Mouse (Mus musculus) midbrain, embryonic 15.5 days (tissue): ENCODE data around the gene Gls. TPM values are rescaled to one million over a fixed set of nuclear protein-coding genes. Genes with fewer than 3 reads are reported as not detected.

ENCODE experiments used
- ATAC-seq: fragments of 200-750 bp; cut with Nextera tagmentation; replicated peaks from 2 replicates; pipeline ENCODE4 v1.8.0; 2017; ENCODE audit warnings: moderate TSS enrichment
- H3K27ac ChIP-seq: fragments of 300-500 bp; sonication (generic); 2 replicates; pipeline ENCODE4 v1.5.1; 2015; ENCODE audit warnings: mild to moderate bottlenecking, inconsistent platforms
- H3K27me3 ChIP-seq: fragments of 300-500 bp; sonication (generic); replicated peaks from 2 replicates; pipeline ENCODE4 v1.6.1; 2015; ENCODE audit warnings: inconsistent platforms
- H3K36me3 ChIP-seq: fragments of 300-500 bp; sonication (generic); replicated peaks from 2 replicates; pipeline ENCODE4 v1.6.1; 2015; ENCODE audit warnings: inconsistent platforms
- H3K4me1 ChIP-seq: fragments of 300-500 bp; sonication (generic); 2 replicates; pipeline ENCODE4 v1.6.1; 2015; ENCODE audit warnings: inconsistent platforms
- H3K4me2 ChIP-seq: fragments of 300-500 bp; sonication (generic); 2 replicates; pipeline ENCODE4 v1.6.1; 2015; ENCODE audit warnings: inconsistent platforms, mild to moderate bottlenecking, moderate library complexity
- H3K4me3 ChIP-seq: fragments of 300-500 bp; sonication (generic); 2 replicates; pipeline ENCODE4 v1.5.1; 2015; ENCODE audit warnings: mild to moderate bottlenecking, inconsistent platforms
- H3K9ac ChIP-seq: fragments of 300-500 bp; sonication (generic); 2 replicates; pipeline ENCODE4 v1.6.1; 2015; ENCODE audit warnings: mild to moderate bottlenecking, inconsistent platforms
- H3K9me3 ChIP-seq: fragments of 300-500 bp; sonication (generic); 2 replicates; pipeline ENCODE4 v1.6.1; 2016; ENCODE audit warnings: inconsistent platforms
- WGBS: fragments of 180-500 bp; shearing (Covaris S2); methylation state at CpG from one replicate; pipeline ENCODE4 v1.1.7; 2015; ENCODE audit warnings: mixed read lengths; 5-methylcytosine and 5-hydroxymethylcytosine counted together
- polyA plus RNA-seq: library from polyadenylated mRNA; unstranded; fragments of >200 nt; fragmentation: Nextera tagmentation; extraction: Ambion mirVana; gene quantifications from 2 replicates; pipeline ENCODE4 v1.2.1, GENCODE M21; 2015

The Gls gene
- polyA plus RNA-seq, 1 experiment from 2014 or later: 38.9 TPM

- H3K9ac ChIP-seq: no peak overlapping the region
- 11% methylated on average over 3 of the region's 3 CpGs for WGBS
- H3K27ac ChIP-seq: no peak overlapping the region
- H3K4me2 ChIP-seq: no peak overlapping the region
- H3K4me3 ChIP-seq: no peak overlapping the region
- ATAC-seq: no peak
- no peaks in the 10 kb centered on the region for H3K9me3 ChIP-seq
- H3K36me3 ChIP-seq: no peaks in the 10 kb centered on the region
- H3K27me3 ChIP-seq: no peaks in the 10 kb centered on the region
- no peaks in the 10 kb centered on the region for H3K4me1 ChIP-seq
Observed at GRCm38 (mm10) chr1:52170057-52170456, 63.0 kb downstream of the Gls start.

GRCm38 (mm10) chr1:52166652-52167220, 66.3 kb downstream of the Gls start:
- no peak overlapping the region for H3K27ac ChIP-seq
- 74% methylated on average over 14 of the region's 14 CpGs for WGBS
- ATAC-seq: no peak

GRCm38 (mm10) chr1:52163707-52164457, 69.2 kb downstream of the Gls start:
- Histone ChIP-seq H3K27me3 (no peaks in the 10 kb centered on the region), H3K4me2 (no peak overlapping the region), H3K4me3 (no peak overlapping the region), H3K36me3 (no peaks in the 10 kb centered on the region), H3K9ac (no peak overlapping the region), H3K4me1 (no peaks in the 10 kb centered on the region), H3K27ac (no peak overlapping the region), H3K9me3 (no peaks in the 10 kb centered on the region)
- no peak for ATAC-seq
- 96% methylated on average over 5 of the region's 5 CpGs for WGBS

More at GRCm38 (mm10) chr1:52166652-52167220, 66.3 kb downstream of the Gls start:
- Histone ChIP-seq H3K27me3 (no peaks in the 10 kb centered on the region), H3K4me3 (no peak overlapping the region), H3K4me1 (no peaks in the 10 kb centered on the region), H3K9me3 (no peaks in the 10 kb centered on the region), H3K36me3 (no peaks in the 10 kb centered on the region), H3K4me2 (no peak overlapping the region), H3K9ac (no peak overlapping the region)

DNA sequence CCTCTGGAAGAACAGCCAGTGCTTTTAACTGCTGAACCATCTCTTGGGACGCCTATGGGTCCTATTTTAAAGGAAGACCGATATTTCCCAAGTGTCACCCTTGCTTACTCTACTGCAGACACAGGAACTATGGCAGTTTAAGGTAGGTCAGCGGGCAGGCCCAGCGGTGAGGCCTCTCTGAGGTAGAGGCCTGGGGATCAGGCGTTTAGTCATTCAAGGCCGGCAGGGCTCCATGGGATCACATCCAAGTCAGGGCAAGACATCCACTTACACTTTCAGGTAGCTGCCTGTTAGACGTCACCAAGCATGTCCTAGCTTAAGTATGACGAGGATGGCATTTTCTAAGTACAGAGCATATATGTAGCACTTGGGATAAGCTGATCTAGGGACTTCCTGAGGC, 71.9 kb downstream of the Gls start:
- WGBS: 92% methylated on average over 8 of the region's 8 CpGs
- H3K27me3 ChIP-seq: no peaks in the 10 kb centered on the region
- no peaks in the 10 kb centered on the region for H3K36me3 ChIP-seq
- ATAC-seq: no peak
- H3K27ac ChIP-seq: no peak overlapping the region
- no peak overlapping the region for H3K4me3 ChIP-seq
- H3K4me2 ChIP-seq: no peak overlapping the region
- no peaks in the 10 kb centered on the region for H3K4me1 ChIP-seq
- H3K9me3 ChIP-seq: no peaks in the 10 kb centered on the region
- no peak overlapping the region for H3K9ac ChIP-seq

DNA sequence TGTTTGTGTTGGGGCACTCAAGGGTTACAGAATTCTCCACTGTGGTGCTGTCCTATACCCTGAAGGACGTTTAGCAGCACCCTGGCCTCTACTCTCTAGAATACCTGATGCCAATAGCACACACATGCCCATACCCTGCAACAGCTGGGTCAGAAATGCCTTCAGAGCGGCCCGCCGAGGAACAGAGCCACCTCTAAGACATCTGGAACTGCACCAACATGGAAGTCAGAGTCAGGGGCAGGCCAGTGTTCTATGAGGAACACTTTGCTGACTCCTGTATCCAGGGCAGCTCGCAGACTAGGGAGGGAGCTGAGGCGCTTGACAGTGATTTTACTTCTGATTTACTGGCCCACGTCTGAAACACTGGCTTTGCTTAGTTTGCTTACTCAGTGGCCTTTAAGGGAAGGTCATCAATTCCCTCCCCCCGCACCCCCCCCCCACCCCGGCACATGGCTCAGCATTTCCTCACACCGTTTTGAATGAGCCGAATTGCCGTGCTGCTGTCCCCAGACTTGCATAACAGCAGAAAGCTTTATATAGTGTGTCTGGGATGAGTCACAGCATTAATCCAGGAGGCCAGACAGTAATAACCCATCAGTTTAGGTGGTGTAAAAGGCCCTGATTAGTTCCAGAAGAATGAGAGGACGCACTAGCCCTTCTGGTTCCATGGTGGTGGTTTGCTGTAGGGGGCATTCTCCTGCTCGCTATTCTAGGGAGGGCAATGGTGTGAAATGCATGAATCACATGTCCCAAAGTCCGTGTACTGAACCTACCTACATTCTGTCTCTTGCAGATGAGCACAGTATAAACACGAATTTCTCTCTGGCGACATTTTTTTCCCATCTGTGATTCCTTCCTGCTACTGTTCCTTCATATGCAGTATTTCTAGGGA, 74.3 kb downstream of the Gls start:
- no peak overlapping the region for H3K27ac ChIP-seq
- ATAC-seq: no peak
- H3K36me3 ChIP-seq: no peaks in the 10 kb centered on the region
- no peaks in the 10 kb centered on the region for H3K27me3 ChIP-seq
- H3K4me3 ChIP-seq: no peak overlapping the region
- H3K4me2 ChIP-seq: no peak overlapping the region
- H3K4me1 ChIP-seq: no peaks in the 10 kb centered on the region
- WGBS: 86% methylated on average over 17 of the region's 17 CpGs
- no peak overlapping the region for H3K9ac ChIP-seq
- H3K9me3 ChIP-seq: no peaks in the 10 kb centered on the region

DNA sequence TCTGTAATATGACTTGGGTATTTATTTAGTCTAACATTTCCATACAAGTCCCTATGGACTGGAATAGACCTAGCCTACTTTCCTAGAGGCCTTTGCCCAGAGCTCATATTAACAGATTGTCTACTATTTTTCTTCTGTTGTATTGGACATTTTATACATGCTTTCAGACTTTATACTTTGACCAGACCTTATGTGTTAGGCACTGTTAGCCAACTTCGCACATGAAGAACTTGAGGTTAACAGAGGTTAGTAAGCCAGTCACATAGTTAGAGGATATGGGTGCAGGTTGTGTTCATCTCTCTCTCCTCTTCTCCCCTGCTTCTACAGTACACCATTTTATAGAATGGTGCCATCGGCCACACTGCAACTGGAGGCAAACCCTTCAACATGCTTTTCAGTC, 75.0 kb downstream of the Gls start:
- H3K36me3 ChIP-seq: no peaks in the 10 kb centered on the region
- 92% methylated on average over 2 of the region's 2 CpGs for WGBS
- no peak overlapping the region for H3K4me3 ChIP-seq
- 0 out of 2 replicates have a peak, but pooled peaks cover 1% of the 10 kb centered on the region for H3K4me1 ChIP-seq
- H3K9me3 ChIP-seq: no peaks in the 10 kb centered on the region
- H3K27ac ChIP-seq: no peak overlapping the region
- H3K4me2 ChIP-seq: no peak overlapping the region
- ATAC-seq: no peak
- no peak overlapping the region for H3K9ac ChIP-seq
- H3K27me3 ChIP-seq: no peaks in the 10 kb centered on the region

GRCm38 (mm10) chr1:52156351-52156750, 76.7 kb downstream of the Gls start:
- no peak overlapping the region for H3K4me3 ChIP-seq
- WGBS: 78% methylated on average over 10 of the region's 10 CpGs
- H3K9ac ChIP-seq: no peak overlapping the region
- no peaks in the 10 kb centered on the region for H3K36me3 ChIP-seq
- no peaks in the 10 kb centered on the region for H3K27me3 ChIP-seq
- no peak overlapping the region for H3K27ac ChIP-seq
- H3K4me1 ChIP-seq: 0 out of 2 replicates have a peak, but pooled peaks cover 5% of the 10 kb centered on the region
- no peak for ATAC-seq
- H3K9me3 ChIP-seq: no peaks in the 10 kb centered on the region
- H3K4me2 ChIP-seq: no peak overlapping the region

DNA sequence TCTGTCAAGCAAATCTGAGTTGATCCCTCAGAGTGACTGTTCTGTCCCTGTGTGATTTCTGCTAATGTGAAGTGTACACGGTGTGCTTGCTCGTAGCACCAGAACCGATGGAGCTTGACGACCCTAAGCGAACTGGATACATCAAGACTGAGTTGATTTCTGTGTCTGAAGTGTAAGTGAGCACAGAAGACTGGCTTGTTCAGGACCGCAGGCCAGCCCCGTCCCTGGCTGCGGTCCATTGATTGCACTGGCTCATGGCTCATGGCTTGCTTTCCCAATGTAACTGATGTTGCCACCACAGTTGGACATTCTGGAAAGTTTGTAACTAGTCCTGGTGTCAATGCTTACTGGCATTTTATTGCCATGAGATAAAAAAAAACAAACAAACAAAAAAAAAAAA, 78.1 kb downstream of the Gls start:
- Histone ChIP-seq H3K36me3 (no peaks in the 10 kb centered on the region), H3K4me1 (peaks cover 5% of the 10 kb centered on the region; the same call in 1 of the 2 replicates), H3K9ac (no peak overlapping the region), H3K4me2 (no peak overlapping the region), H3K4me3 (no peak overlapping the region), H3K27ac (no peak overlapping the region), H3K27me3 (no peaks in the 10 kb centered on the region), H3K9me3 (no peaks in the 10 kb centered on the region)
- no peak for ATAC-seq
- WGBS: 82% methylated on average over 8 of the region's 8 CpGs

DNA sequence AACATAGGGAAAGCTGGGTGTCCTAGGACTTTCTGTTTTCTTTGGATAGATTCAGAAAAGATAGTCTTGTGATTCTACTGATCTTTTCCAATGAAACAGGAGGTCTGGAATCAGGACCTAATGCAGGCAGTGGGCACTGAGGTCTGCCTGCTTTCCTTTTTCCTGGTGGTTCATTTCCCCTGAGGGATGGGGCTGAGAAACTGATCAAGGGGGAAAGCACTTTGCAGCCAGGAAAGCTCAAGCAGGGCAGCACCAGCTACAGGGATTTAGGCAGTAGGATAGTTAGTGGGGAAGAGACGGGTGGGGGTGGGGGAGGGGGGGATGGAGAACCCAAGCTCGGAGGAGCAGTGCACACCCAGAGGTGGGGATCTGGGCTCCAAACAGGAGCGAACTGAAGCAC, 80.1 kb downstream of the Gls start:
- 21% methylated on average over 3 of the region's 3 CpGs for WGBS
- H3K4me2 ChIP-seq: no peak overlapping the region
- H3K4me1 ChIP-seq: peaks cover 5% of the 10 kb centered on the region; the same call in 1 of the 2 replicates
- no peak overlapping the region for H3K27ac ChIP-seq
- H3K36me3 ChIP-seq: no peaks in the 10 kb centered on the region
- ATAC-seq: no peak
- no peak overlapping the region for H3K9ac ChIP-seq
- no peaks in the 10 kb centered on the region for H3K9me3 ChIP-seq
- no peaks in the 10 kb centered on the region for H3K27me3 ChIP-seq
- H3K4me3 ChIP-seq: no peak overlapping the region

GRCm38 (mm10) chr1:52152369-52152768, 80.7 kb downstream of the Gls start:
- no peak overlapping the region for H3K4me3 ChIP-seq
- WGBS: 53% methylated on average over 13 of the region's 13 CpGs
- no peak overlapping the region for H3K9ac ChIP-seq
- no peak overlapping the region for H3K4me2 ChIP-seq
- no peak overlapping the region for H3K27ac ChIP-seq
- peaks cover 5% of the 10 kb centered on the region; the same call in 1 of the 2 replicates for H3K4me1 ChIP-seq
- ATAC-seq: peak; percentile 25; the same call in 1 of the 2 replicates
- H3K9me3 ChIP-seq: no peaks in the 10 kb centered on the region
- no peaks in the 10 kb centered on the region for H3K27me3 ChIP-seq
- no peaks in the 10 kb centered on the region for H3K36me3 ChIP-seq

GRCm38 (mm10) chr1:52151166-52151565, 81.9 kb downstream of the Gls start:
- 87% methylated on average over 5 of the region's 5 CpGs for WGBS
- ATAC-seq: no peak
- H3K36me3 ChIP-seq: no peaks in the 10 kb centered on the region
- no peak overlapping the region for H3K4me2 ChIP-seq
- no peak overlapping the region for H3K27ac ChIP-seq
- no peak overlapping the region for H3K4me3 ChIP-seq
- no peaks in the 10 kb centered on the region for H3K9me3 ChIP-seq
- H3K4me1 ChIP-seq: peaks cover 5% of the 10 kb centered on the region; the same call in 1 of the 2 replicates
- H3K27me3 ChIP-seq: no peaks in the 10 kb centered on the region
- H3K9ac ChIP-seq: no peak overlapping the region

DNA sequence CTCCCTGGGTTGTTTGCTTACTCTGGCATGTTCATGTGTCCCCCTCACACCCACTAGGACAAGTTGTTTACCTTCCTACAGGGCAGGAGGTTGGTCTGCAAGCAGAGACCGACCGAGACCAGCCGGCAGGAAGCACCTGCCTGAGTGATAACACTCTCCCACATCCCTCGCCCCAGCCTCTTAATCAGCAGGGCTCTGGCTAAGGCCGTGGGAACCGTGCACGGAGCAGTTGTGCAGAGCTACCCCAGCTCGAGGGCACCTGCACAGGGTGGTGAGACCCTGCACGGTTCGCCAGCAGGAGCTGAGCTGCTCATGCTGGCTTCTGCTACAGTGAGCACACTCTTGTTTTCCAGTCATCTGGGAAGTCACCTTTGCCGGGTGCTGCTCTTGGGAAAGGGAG, 82.4 kb downstream of the Gls start:
- WGBS: 52% methylated on average over 11 of the region's 11 CpGs
- H3K27me3 ChIP-seq: no peaks in the 10 kb centered on the region
- H3K9ac ChIP-seq: no peak overlapping the region
- no peaks in the 10 kb centered on the region for H3K9me3 ChIP-seq
- no peak overlapping the region for H3K27ac ChIP-seq
- no peak overlapping the region for H3K4me3 ChIP-seq
- H3K4me2 ChIP-seq: no peak overlapping the region
- H3K36me3 ChIP-seq: no peaks in the 10 kb centered on the region
- peaks cover 5% of the 10 kb centered on the region; the same call in 1 of the 2 replicates for H3K4me1 ChIP-seq
- peak; percentile 18; the same call in 1 of the 2 replicates for ATAC-seq
